Mouse (Mus musculus) granulocyte monocyte progenitor cell, adult 5-6 weeks (primary cell): ENCODE data around the gene Sesn3. TPM values are rescaled to one million over a fixed set of nuclear protein-coding genes. Genes with fewer than 3 reads are reported as not detected.
A peak's percentile ranks its signal among the peaks of the same experiment; 100 is the strongest.
"Not testable (repeated sequence)": the region's sequence is repeated elsewhere in the genome, so short reads cannot be mapped to it uniquely, and the experiment has no call there.

Experiments used
- ATAC-seq: replicated peaks from 2 replicates; pipeline ENCODE4 v1.8.0; 2016; ENCODE audit warnings: mild to moderate bottlenecking, moderate TSS enrichment, inconsistent platforms; ENCODE audit not compliant: poor library complexity, severe bottlenecking
- total RNA-seq, 2 experiments: library from RNA; stranded (forward) in 1 of 2; stranded (reverse) in 1 of 2; fragments of 200-712, 200-1000 nt in 1 of 2; fragments of >200 nt in 1 of 2; fragmentation: Nextera tagmentation in 1 of 2; gene quantifications; 2 replicates each; pipeline ENCODE4 v1.2.3; 2014 to 2017

The Sesn3 gene
- 5.5 and 8.3 TPM in 2 replicates for total RNA-seq (2014; fragmentation: Nextera tagmentation)
- total RNA-seq (2017) = 5.5 and 6.4 TPM in 2 replicates

GRCm38 (mm10) chr9:14274986-14275720 is at the start of gene Sesn3:
Sesn3 (plus strand) TSS chr9:14275067.
- peak; percentile 80 for ATAC-seq

DNA sequence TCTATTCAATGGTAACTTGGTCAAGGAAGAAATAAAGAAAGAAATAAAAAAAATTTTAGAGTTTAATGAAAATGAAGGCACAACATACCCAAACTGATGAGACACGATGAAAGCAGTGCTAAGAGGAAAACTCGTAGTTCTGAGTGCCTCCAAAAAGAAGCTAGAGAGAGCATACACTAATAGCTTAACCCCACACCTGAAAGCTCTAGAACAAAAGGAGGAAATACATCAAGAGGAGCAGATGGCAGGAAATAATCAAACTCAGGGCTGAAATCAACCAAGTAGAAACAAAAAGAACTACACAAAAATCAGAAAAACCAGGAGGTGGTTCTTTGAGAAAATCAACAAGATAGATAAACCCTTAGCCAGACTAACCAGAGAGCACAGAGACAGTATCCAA is 47.8 kb upstream of the Sesn3 start:
- ATAC-seq = not testable (repeated sequence)

DNA sequence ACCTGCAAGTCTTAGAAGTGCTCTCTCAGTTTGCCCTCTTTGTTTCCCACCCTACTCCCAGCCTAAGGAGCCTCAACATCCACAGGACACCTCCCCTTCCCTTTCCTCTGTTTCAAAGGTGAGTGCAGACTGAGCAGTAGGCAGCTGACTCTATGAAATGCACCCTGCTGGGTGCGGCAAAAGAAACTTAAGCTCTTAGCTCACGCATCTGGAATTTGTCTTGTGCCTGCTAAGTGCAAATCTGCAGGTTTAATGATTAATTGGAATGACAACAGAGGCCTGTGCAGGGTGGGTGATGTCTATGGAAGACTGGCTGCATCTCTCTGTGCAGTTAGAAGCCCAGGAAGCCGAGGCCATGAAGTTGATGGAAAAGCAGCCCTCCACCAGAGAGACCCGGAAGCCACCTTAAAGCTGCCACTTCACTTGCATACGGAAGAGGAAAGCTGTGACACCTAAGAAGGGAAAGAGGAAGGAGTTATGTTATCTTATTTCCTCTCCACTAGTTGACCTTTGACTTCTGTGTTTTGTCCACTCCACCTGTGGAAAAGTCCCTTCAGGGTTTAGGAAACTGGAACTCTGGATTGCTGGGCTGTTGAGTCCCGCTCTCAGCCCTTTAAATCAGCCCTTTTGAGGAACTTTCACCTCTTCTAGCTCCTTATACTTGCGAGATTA is 41.0 kb upstream of the Sesn3 start:
- no peak; the same call in 1 of the 2 replicates for ATAC-seq

DNA sequence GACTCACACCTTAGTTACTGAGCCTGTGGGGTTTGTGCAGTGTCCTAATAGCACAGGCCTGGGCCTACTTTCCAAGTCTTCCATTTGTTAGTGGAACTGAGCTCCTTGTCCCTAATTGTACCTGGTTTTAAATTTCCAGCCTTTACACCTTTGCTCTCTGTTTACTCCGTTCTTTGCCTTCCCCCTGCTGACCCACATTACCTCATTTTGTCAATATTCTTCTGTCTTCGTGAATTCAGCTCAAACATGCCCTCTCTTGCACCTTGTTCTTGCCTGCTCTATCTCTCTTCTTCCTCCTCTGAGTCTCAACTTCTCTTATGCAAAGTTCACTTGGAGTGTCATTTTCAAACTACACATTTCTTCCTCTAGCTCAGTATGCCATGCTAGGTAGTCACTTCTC is 39.6 kb upstream of the Sesn3 start:
- ATAC-seq = no peak

- ATAC-seq = not testable (repeated sequence)
These were observed 33.9 kb upstream of the Sesn3 start for GRCm38 (mm10) chr9:14241003-14241402.

- no peak for ATAC-seq
These were observed 32.6 kb upstream of the Sesn3 start for GRCm38 (mm10) chr9:14242308-14242707.

GRCm38 (mm10) chr9:14244528-14244927 is 30.3 kb upstream of the Sesn3 start:
- peak; percentile 99 for ATAC-seq

GRCm38 (mm10) chr9:14245013-14245586 is 29.8 kb upstream of the Sesn3 start:
- no peak for ATAC-seq

DNA sequence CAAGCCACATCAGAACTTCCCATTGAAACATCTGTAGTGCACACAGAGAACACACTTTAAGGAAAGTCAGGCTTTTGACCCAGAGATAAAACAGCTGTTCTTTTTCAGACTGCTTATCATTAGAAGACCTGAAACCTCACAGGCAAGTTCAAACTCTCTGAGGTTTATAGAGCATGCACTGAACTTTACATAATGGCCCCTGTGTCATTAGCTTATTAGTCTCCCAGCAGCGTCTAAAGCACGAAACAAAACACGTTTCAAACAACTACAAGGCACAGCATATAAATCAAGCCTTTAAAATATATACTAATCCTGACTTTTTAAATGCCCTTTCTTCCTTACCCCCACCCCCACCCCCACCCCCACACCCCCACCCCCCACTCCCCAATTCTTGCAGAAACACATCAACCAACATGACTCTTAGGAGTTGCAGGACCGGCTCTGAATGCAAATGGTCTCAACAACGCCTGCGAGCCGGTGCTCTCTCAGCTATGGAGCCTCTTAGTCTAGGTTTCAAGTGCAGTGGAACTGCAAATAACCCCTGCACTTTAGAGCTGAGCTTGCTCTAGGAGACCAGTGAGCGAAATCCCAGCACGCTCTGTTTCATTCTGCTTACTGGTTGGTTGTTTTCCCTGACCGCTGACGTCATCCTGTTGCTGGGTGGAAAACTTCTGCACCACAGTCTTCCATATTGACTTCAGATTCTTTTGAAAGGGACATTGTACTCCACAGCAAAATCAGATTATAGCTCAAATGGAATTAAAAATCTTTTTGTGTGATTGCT is 28.7 kb upstream of the Sesn3 start:
- no peak for ATAC-seq

DNA sequence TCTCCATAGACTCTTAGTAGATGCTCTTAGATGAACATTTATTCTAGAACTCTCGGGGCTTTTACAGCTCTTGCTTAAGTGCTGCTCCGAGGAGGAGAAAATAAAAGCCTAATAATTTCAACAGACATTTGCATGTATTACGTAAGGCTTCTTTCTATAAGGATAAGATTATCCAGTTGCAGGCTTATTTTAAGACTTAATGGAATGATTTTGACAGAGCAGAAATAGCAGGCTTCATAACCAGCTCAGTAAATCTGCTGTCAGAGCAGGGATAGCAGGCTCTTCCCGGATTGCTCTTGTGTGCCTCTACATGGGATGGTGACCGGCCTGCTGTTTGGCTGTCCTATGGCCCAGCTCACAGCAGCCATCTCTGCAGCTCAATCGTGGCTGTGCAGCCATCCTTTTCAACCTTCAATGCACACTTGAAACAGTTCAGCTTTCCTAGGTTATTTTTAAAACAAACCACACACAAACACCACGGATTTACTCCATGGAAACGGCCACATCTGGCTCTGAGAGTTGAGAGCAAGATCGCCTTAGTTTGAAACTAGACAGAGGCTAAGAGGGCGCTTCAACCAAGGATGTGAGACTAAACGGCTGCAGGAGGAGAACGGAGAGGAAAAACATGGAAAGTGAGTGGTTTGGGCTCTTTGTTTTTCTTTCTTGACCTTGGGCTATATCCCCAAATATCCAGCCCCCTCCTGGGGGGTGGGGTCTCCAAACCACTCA is 27.2 kb upstream of the Sesn3 start:
- ATAC-seq = no peak

- no peak for ATAC-seq
These were observed 26.7 kb upstream of the Sesn3 start for GRCm38 (mm10) chr9:14248209-14248596.

- ATAC-seq = no peak
These were observed 13.7 kb upstream of the Sesn3 start for GRCm38 (mm10) chr9:14261150-14261549.

DNA sequence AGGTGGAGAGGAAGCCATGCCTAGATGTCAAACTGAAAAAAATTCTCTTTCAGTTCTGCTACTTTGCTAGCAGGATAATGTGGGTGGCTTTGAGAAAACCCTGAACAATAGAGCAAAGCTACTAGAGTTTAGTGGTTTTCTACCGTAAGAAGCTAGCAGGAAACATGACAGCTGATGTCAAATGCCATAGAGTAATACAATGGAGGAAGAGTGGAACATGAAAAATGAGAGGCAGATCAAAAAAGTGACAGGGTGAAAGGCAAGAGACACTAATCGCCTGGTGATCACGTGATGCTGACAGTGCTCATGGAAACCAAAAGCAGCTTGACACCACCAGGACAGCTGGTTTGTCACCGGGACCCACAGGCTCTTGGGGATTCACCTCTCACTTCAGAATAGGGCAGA is 12.3 kb upstream of the Sesn3 start:
- ATAC-seq = no peak

GRCm38 (mm10) chr9:14266470-14266869 is 8.4 kb upstream of the Sesn3 start:
- no peak for ATAC-seq

GRCm38 (mm10) chr9:14268578-14268977 is 6.3 kb upstream of the Sesn3 start:
- peak; percentile 90 for ATAC-seq

GRCm38 (mm10) chr9:14272921-14273320 is 1.9 kb upstream of the Sesn3 start:
- ATAC-seq = no peak

DNA sequence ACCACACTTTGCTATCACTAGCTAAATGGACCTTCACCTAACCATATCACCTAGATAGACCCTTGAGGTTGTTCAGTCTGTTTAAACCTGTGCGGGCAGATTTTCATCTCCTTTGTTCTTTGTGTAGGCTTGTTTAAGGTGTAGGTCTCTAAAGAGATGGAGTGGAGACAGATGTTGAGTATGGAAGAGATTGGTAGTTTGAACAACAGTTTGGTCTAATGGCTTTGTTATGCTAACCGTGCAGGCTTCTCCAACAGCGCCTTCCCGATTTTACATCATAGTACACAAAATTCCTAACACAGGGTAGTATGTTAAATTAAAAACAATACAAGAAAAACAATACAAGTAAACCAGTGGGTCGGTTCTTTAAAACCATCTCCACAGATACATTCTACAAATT is 281 bp upstream of the Sesn3 start:
- no peak for ATAC-seq

- ATAC-seq = peak; percentile 86
These were observed 1.1 kb downstream of the Sesn3 start for GRCm38 (mm10) chr9:14275792-14276480.

DNA sequence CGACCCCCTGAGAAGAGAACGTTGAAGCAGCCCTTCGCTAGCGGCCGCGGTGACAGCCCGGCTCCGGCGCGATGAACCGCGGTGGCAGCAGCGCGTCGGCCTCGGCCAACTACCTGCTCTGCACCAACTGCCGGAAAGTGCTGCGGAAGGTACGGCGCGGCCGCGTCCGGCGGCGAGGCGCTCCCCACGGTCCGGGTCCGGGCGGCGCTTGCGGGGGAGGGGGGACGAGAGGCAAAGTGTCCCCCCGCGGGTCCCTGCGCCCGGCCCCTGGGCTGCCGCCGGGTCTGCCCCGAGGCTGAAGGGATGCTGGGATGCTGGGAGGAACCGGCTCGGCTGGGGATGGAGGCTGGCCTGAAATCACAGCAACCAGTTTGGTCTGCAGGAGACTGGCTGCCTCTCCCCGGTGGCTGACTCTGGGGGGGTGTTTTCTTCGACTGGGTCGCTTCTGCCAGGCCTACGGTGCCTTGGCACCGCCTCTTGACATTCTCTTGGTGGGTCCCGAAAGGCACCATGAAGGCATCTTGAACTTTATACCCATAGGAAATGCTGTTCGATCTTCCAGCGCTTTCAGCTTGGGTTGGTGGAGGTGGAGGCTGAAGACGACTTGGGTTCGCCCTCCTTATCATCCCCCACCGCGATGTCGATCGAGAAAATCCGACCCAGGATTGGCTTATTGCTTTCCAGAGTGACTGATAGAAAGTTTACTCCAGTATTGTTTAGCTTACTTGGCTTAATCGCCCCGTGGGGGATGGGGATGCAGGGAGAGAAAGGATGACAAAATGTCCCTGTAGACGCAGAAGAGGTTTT is 1.8 kb downstream of the Sesn3 start:
- peak; percentile 12 for ATAC-seq
